ENCODE assay signal across 12 mouse cellular contexts in genomic region chr4:105549744-105550440, GRCm38 (mm10).
DNase-seq lines count a peak whose midpoint lies in the region; ATAC-seq lines count a peak whose summit lies in the region.
"Had no signal": no experiment of that assay in that cellular context is flagged by ENCODE, and none has a peak within 500 bp of the region (broad histone marks: within the 10 kb centered on the region; RNA-seq: fewer than 3 reads in every experiment).

No protein-coding gene starts in this region.

- WGBS in kidney, embryonic 14.5 days, result 80% methylated on average over 7 of the region's 7 CpGs
- WGBS in neural tube, embryonic 15.5 days, result 90% methylated on average over 7 of the region's 7 CpGs

- no peak overlapping the region for H3K9ac ChIP-seq in kidney, embryonic 14.5 days (ENCODE audit: low read depth, low read length)
- no peak overlapping the region for H3K9ac ChIP-seq in neural tube, embryonic 15.5 days (replicated peaks)
- H3K9ac ChIP-seq: liver, embryonic 14.5 days had no signal

- H3K4me1 ChIP-seq in kidney, embryonic 14.5 days (ENCODE audit: control insufficient read depth, insufficient read depth, low read length), result no peaks in the 10 kb centered on the region
- H3K4me1 ChIP-seq in neural tube, embryonic 15.5 days, result no peaks in the 10 kb centered on the region

- H3K27me3 ChIP-seq in kidney, embryonic 14.5 days (ENCODE audit: control insufficient read depth, insufficient read depth, low read length), result no peaks in the 10 kb centered on the region
- no peaks in the 10 kb centered on the region for H3K27me3 ChIP-seq in neural tube, embryonic 15.5 days (replicated peaks)

- H3K36me3 ChIP-seq in kidney, embryonic 14.5 days (ENCODE audit: control insufficient read depth, insufficient read depth, low read length), result no peaks in the 10 kb centered on the region
- H3K36me3 ChIP-seq in neural tube, embryonic 15.5 days, result no peaks in the 10 kb centered on the region

- no peak overlapping the region for H3K4me3 ChIP-seq in kidney, embryonic 14.5 days (ENCODE audit: low read length)
- H3K4me3 ChIP-seq in neural tube, embryonic 15.5 days (replicated peaks), result no peak overlapping the region
- H3K4me3 ChIP-seq: erythroblast, embryonic 14.5 days had no signal

- H3K4me2 ChIP-seq in kidney, embryonic 14.5 days (replicated peaks; ENCODE audit: low read depth, low read length), result no peak overlapping the region
- H3K4me2 ChIP-seq in neural tube, embryonic 15.5 days, result no peak overlapping the region

- intact Hi-C loops in left cerebral cortex, postnatal 14 days (cut with DNase I), result no loop called here

- 0 out of 2 replicates have a peak overlapping the region, but pooled peaks have one; percentile 37 for H3K27ac ChIP-seq in kidney, embryonic 14.5 days (ENCODE audit: low read depth, low read length)
- no peak overlapping the region for H3K27ac ChIP-seq in neural tube, embryonic 15.5 days (replicated peaks)
- H3K27ac ChIP-seq: hindbrain, postnatal 0 days; liver, embryonic 14.5 days had no signal

- H3K9me3 ChIP-seq in kidney, embryonic 14.5 days (ENCODE audit: control insufficient read depth, low read length), result peaks cover 5% of the 10 kb centered on the region; the same call in 1 of the 2 replicates
- no peaks in the 10 kb centered on the region for H3K9me3 ChIP-seq in neural tube, embryonic 15.5 days (replicated peaks)

- ATAC-seq in kidney, embryonic 14.5 days (ENCODE audit: low FRiP score, low TSS enrichment), result no peak
- ATAC-seq in neural tube, embryonic 15.5 days (ENCODE audit: low FRiP score), result no peak
- ATAC-seq: hindbrain, postnatal 0 days had no signal

- no peak for DNase-seq in kidney, adult 9 months
- DNase-seq in embryo, embryonic 11 days, result peak; percentile 33
- peak; percentile 39 for DNase-seq in forelimb bud, embryonic 11.5 days (ENCODE audit: low read depth, low spot score)
- peak; percentile 17 to 36 for DNase-seq in kidney, postnatal 4 days
- DNase-seq in left cerebral cortex, postnatal 14 days (ENCODE audit: low spot score in 2 of 2), result no peak
- DNase-seq in cerebellum, adult 11-12 months, result no peak
- DNase-seq: cerebellum, adult 8-10 months had no signal

Comparison
In these comparisons a context has a peak if more than half of its experiments do, and no peak if none do; other contexts are left out.
1. DNase-seq: peak in embryo, embryonic 11 days (single experiment), forelimb bud, embryonic 11.5 days (single experiment) and kidney, postnatal 4 days (2 of 2); none in kidney, adult 9 months (single experiment), left cerebral cortex, postnatal 14 days (0 of 2) and cerebellum, adult 11-12 months (single experiment).